ENCODE assay signal across 24 mouse cellular contexts in genomic region chr7:66504519-66504918, GRCm38 (mm10).
DNase-seq lines count a peak whose midpoint lies in the region; ATAC-seq and TF ChIP-seq lines count a peak whose summit lies in the region.
"Had no signal": no experiment of that assay in that cellular context is flagged by ENCODE, and none has a peak within 500 bp of the region (broad histone marks: within the 10 kb centered on the region; RNA-seq: fewer than 3 reads in every experiment).

No protein-coding gene starts in this region.

- DNase-seq in liver: no peak
- no peak for DNase-seq in forebrain, embryonic 11.5 days (ENCODE audit: low spot score)
- DNase-seq in ovary, postnatal 36 days (ENCODE audit: low spot score): no peak
- DNase-seq: adrenal gland, adult 8-10 months; adrenal gland, postnatal 25 days; cerebellum, adult 11-12 months; cerebellum, adult 8-10 months; cerebellum, postnatal 10 days; cerebellum, postnatal 36 days; forebrain, postnatal 0 days; gastrocnemius, adult 2 months; gastrocnemius, postnatal 14 days; heart, adult 18-20 months; heart, postnatal 10 days had no signal

- H3K9me3 ChIP-seq in liver, embryonic 16.5 days (replicated peaks; ENCODE audit: control insufficient read depth, low read length): no peaks in the 10 kb centered on the region
- H3K9me3 ChIP-seq in forebrain, embryonic 11.5 days (ENCODE audit: control insufficient read depth, low read length): no peaks in the 10 kb centered on the region; the same call in 1 of the 2 replicates
- H3K9me3 ChIP-seq: forebrain, embryonic 10.5 days had no signal

- TF ChIP-seq POLR2A in myocyte (IDR thresholded peaks at IDR 0.05; ENCODE audit: insufficient read length, low read depth): no peak

- no peak overlapping the region for H3K4me2 ChIP-seq in liver, embryonic 16.5 days (ENCODE audit: low read depth, low read length)
- H3K4me2 ChIP-seq in myocyte (ENCODE audit: low read depth): no peak overlapping the region
- H3K4me2 ChIP-seq in forebrain, embryonic 11.5 days (ENCODE audit: low read depth, low read length, severe bottlenecking): no peak overlapping the region
- H3K4me2 ChIP-seq: heart, embryonic 12.5 days; heart, embryonic 15.5 days; hindbrain, embryonic 12.5 days; hindbrain, embryonic 15.5 days had no signal

- ATAC-seq in liver, embryonic 16.5 days (ENCODE audit: low read depth): peak; percentile 48; the same call in 1 of the 2 replicates
- ATAC-seq in granulocyte monocyte progenitor cell, adult 5-6 weeks (replicated peaks; ENCODE audit: poor library complexity, severe bottlenecking): peak; percentile 97
- ATAC-seq in forebrain, embryonic 11.5 days (replicated peaks; ENCODE audit: low FRiP score): no peak
- ATAC-seq: activated CD4-positive, CD25-positive, alpha-beta regulatory T cell, adult 4 months; forebrain, embryonic 14.5 days; forebrain, postnatal 0 days had no signal

- H3K9ac ChIP-seq in liver, embryonic 16.5 days (ENCODE audit: low read depth, low read length): no peak overlapping the region
- no peak overlapping the region for H3K9ac ChIP-seq in forebrain, embryonic 11.5 days (ENCODE audit: low read length)
- H3K9ac ChIP-seq: forebrain, postnatal 0 days; heart, embryonic 12.5 days; heart, embryonic 15.5 days; hindbrain, embryonic 12.5 days; hindbrain, embryonic 15.5 days had no signal

- H3K36me3 ChIP-seq in liver, embryonic 16.5 days (ENCODE audit: control insufficient read depth, insufficient read depth): no peaks in the 10 kb centered on the region
- H3K36me3 ChIP-seq in myocyte (ENCODE audit: control insufficient read depth, insufficient read depth): no peaks in the 10 kb centered on the region
- H3K36me3 ChIP-seq in forebrain, embryonic 11.5 days (ENCODE audit: control insufficient read depth, insufficient read depth, low read length): no peaks in the 10 kb centered on the region
- H3K36me3 ChIP-seq: forebrain, embryonic 10.5 days; heart, embryonic 12.5 days; heart, embryonic 15.5 days; hindbrain, embryonic 12.5 days; hindbrain, embryonic 15.5 days had no signal

- H3K27ac ChIP-seq in liver, embryonic 16.5 days (ENCODE audit: low read length): no peak overlapping the region
- H3K27ac ChIP-seq in forebrain, embryonic 11.5 days (ENCODE audit: low read depth, low read length): no peak overlapping the region
- H3K27ac ChIP-seq: forebrain, embryonic 10.5 days; gastrocnemius, adult 2 months; heart, embryonic 15.5 days; hindbrain, embryonic 12.5 days; hindbrain, embryonic 15.5 days had no signal

- H3K4me1 ChIP-seq in liver, embryonic 16.5 days (ENCODE audit: control insufficient read depth, low read depth, low read length): no peaks in the 10 kb centered on the region
- no peaks in the 10 kb centered on the region for H3K4me1 ChIP-seq in forebrain, embryonic 11.5 days (replicated peaks; ENCODE audit: control insufficient read depth, insufficient read depth, low read length)
- H3K4me1 ChIP-seq: forebrain, embryonic 10.5 days; heart, embryonic 12.5 days; heart, embryonic 15.5 days; hindbrain, embryonic 12.5 days; hindbrain, embryonic 15.5 days had no signal

- 61% methylated on average over 4 of the region's 4 CpGs for WGBS in liver, embryonic 16.5 days (ENCODE audit: insufficient replicate concordance)
- WGBS in forebrain, embryonic 11.5 days: 98% methylated on average over 4 of the region's 4 CpGs

- H3ac ChIP-seq in myocyte (ENCODE audit: control insufficient read depth, insufficient read length): no peak overlapping the region

- H3K79me2 ChIP-seq in myocyte (ENCODE audit: control insufficient read depth, insufficient read depth): no peaks in the 10 kb centered on the region

- H3K4me3 ChIP-seq in liver, embryonic 16.5 days (ENCODE audit: low read depth, low read length): no peak overlapping the region
- H3K4me3 ChIP-seq in myocyte: no peak overlapping the region
- no peak overlapping the region for H3K4me3 ChIP-seq in forebrain, embryonic 11.5 days (ENCODE audit: low read depth, low read length)
- H3K4me3 ChIP-seq: forebrain, embryonic 10.5 days; gastrocnemius, adult 2 months; heart, embryonic 12.5 days; heart, embryonic 15.5 days; hindbrain, embryonic 12.5 days; hindbrain, embryonic 15.5 days had no signal

- no peaks in the 10 kb centered on the region for H3K27me3 ChIP-seq in liver, embryonic 16.5 days (ENCODE audit: control insufficient read depth, insufficient read depth, low read depth, low read length)
- H3K27me3 ChIP-seq in myocyte (ENCODE audit: control insufficient read depth, insufficient read depth, insufficient read length): no peaks in the 10 kb centered on the region
- no peaks in the 10 kb centered on the region for H3K27me3 ChIP-seq in forebrain, embryonic 11.5 days (ENCODE audit: control insufficient read depth, insufficient read depth, low read length)
- H3K27me3 ChIP-seq: heart, embryonic 12.5 days; heart, embryonic 15.5 days; hindbrain, embryonic 12.5 days; hindbrain, embryonic 15.5 days had no signal

TF ChIP-seq in myocyte, 11 proteins besides CTCF, POLR2A, EP300 and RAD21:
- TF ChIP-seq CEBPB (IDR thresholded peaks at IDR 0.05; ENCODE audit: insufficient read depth, poor library complexity, severe bottlenecking) (peak; percentile 52; the same call in 1 of the 2 replicates), REST (IDR thresholded peaks at IDR 0.05; ENCODE audit: insufficient read depth, insufficient read length) (no peak), USF1 (IDR thresholded peaks at IDR 0.05; ENCODE audit: low read depth) (no peak)
